Mouse (Mus musculus) liver, embryonic 12.5 days (tissue): Measurements from ENCODE around the gene Ctrb1. TPM values are rescaled to one million over a fixed set of nuclear protein-coding genes. Genes with fewer than 3 reads are reported as not detected.
A peak's percentile ranks its signal among the peaks of the same experiment; 100 is the strongest.

ENCODE experiments used
- ATAC-seq: fragments of 200-750 bp; cut with Nextera tagmentation; 2 replicates; pipeline ENCODE4 v1.8.0; 2017; ENCODE audit warnings: moderate number of reproducible peaks, mild to moderate bottlenecking, moderate library complexity
- H3K27ac ChIP-seq: fragments of 300-500 bp; sonication (generic); 2 replicates; pipeline ENCODE4 v1.5.1; 2016; ENCODE audit warnings: mild to moderate bottlenecking
- H3K27me3 ChIP-seq: fragments of 300-500 bp; sonication (generic); replicated peaks from 2 replicates; pipeline ENCODE4 v1.6.1; 2016; ENCODE audit warnings: mild to moderate bottlenecking, moderate library complexity
- H3K36me3 ChIP-seq: fragments of 300-500 bp; sonication (generic); 2 replicates; pipeline ENCODE4 v1.6.1; 2016; ENCODE audit warnings: mild to moderate bottlenecking, moderate library complexity
- H3K4me1 ChIP-seq: fragments of 300-500 bp; sonication (generic); 2 replicates; pipeline ENCODE4 v1.6.1; 2016
- H3K4me2 ChIP-seq: fragments of 300-500 bp; sonication (generic); 2 replicates; pipeline ENCODE4 v1.6.1; 2016; ENCODE audit warnings: mild to moderate bottlenecking, moderate library complexity
- H3K4me3 ChIP-seq: fragments of 300-500 bp; sonication (generic); 2 replicates; pipeline ENCODE4 v1.5.1; 2016; ENCODE audit warnings: mild to moderate bottlenecking, moderate library complexity
- H3K9ac ChIP-seq: fragments of 300-500 bp; sonication (generic); 2 replicates; pipeline ENCODE4 v1.6.1; 2016; ENCODE audit warnings: mild to moderate bottlenecking, moderate library complexity
- H3K9me3 ChIP-seq: fragments of 300-500 bp; sonication (generic); replicated peaks from 2 replicates; pipeline ENCODE4 v1.6.1; 2016; ENCODE audit warnings: mild to moderate bottlenecking, moderate library complexity
- whole genome bisulfite sequencing: fragments of 180-500 bp; shearing (Covaris S2); methylation state at CpG from one replicate; pipeline ENCODE4 v1.1.7; 2016; ENCODE audit not compliant: insufficient replicate concordance; 5-methylcytosine and 5-hydroxymethylcytosine counted together
- polyA plus RNA-seq: library from polyadenylated mRNA; unstranded; fragments of >200 nt; fragmentation: Nextera tagmentation; extraction: Ambion mirVana; gene quantifications from 2 replicates; pipeline ENCODE4 v1.2.1, GENCODE M21; 2016

Ctrb1 gene
- polyA plus RNA-seq, 1 experiment from 2014 or later = not detected

DNA sequence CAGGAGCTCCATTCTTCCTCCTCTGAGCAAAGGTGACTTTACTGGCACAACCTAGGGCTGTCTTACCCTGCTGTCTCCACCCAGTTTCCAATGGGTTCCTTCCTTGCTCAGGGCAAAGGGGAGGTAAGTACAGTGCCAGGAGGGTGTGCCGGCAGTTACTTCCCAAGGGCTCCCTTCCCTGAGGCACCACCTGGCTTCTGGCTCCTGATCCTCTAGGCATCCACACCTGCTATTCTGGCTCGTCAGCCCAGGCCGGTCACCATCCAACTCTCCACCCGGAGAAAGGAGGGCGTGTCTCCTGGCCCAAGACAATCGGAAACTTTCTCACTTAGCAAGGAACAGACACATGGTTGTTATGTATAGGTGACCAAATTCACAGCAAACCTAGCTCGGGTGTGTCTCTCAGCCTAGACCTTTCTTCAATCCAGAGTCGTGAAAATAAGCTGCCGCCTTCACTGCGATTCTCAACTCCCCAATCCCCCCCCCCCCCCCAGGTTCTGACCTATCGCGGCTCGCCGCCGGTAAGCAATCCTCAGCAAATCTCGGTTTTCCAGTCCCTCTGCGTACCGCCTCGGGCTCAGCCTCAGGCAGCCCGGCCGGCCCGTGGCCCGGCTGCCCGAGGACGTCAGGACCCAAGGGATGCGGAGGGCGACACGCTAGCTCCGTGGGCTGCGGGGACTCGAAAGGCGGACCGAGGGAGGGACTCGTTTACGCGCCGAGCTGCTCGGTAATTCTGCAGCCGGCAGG lies 40.6 kb upstream of the Ctrb1 start:
- 3% methylated on average over 39 of the region's 39 CpGs for WGBS
- no peaks in the 10 kb centered on the region for H3K9me3 ChIP-seq
- peak overlapping the region; percentile 64 for H3K4me3 ChIP-seq
- H3K27me3 ChIP-seq = peaks cover 94% of the 10 kb centered on the region
- H3K4me1 ChIP-seq = peaks cover 83% of the 10 kb centered on the region
- 0 out of 2 replicates have a peak overlapping the region, but pooled peaks have one; percentile 58 for H3K27ac ChIP-seq
- no peak for ATAC-seq
- peak overlapping the region; percentile 66 for H3K9ac ChIP-seq
- H3K4me2 ChIP-seq = peak overlapping the region; percentile 89
- no peaks in the 10 kb centered on the region for H3K36me3 ChIP-seq

DNA sequence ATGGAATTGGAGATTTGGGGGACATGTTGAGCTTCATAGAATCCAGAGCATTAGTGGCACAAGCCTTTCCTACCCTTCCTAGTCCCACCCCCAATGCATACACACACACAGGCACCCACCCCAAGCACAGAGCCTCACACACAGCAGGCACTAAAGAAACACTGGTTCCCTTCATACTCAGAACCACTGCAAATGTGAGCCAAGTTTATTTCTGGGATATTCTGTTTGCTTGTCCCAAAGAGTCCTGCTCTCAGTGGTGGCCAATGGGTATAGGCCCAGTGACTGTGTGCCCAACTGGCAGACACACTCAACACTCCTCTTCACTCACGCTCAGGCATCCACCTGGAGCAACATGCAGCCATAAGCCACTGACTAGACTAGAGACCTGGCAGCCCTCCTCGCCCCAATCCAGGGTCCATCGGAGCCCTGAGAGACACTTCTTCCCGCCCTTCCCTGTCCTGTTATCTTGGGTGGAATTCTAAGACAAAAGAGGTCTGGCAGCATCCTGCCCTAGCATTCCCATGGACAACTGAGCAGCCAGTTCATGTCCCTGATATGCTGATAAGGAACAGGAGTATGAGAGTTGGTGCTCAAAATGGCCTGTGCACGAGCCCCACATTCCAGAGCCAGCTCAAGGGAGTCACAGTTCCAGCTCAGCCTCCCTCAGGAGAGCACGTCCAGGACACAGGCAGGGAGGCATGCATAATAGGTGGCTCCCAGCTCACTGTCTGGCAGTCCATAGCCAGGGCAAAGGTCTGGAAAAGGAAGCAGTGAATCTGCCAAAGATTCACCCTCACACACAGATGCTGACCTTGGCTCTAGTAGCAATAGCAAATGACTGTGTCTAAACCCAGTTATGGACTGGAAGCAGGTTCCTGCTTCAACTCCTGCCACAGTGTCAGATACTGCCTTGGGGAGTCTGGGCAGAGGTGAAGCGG lies 38.7 kb upstream of the Ctrb1 start:
- no peak for ATAC-seq
- no peaks in the 10 kb centered on the region for H3K36me3 ChIP-seq
- 49% methylated on average over 7 of the region's 7 CpGs for WGBS
- H3K9ac ChIP-seq = 0 out of 2 replicates have a peak overlapping the region, but pooled peaks have one; percentile 8
- no peak overlapping the region; the same call in 1 of the 2 replicates for H3K4me3 ChIP-seq
- H3K27me3 ChIP-seq = peaks cover 79% of the 10 kb centered on the region
- H3K27ac ChIP-seq = no peak overlapping the region
- peak overlapping the region; percentile 89 for H3K4me2 ChIP-seq
- H3K4me1 ChIP-seq = peaks cover 71% of the 10 kb centered on the region
- no peaks in the 10 kb centered on the region for H3K9me3 ChIP-seq

DNA sequence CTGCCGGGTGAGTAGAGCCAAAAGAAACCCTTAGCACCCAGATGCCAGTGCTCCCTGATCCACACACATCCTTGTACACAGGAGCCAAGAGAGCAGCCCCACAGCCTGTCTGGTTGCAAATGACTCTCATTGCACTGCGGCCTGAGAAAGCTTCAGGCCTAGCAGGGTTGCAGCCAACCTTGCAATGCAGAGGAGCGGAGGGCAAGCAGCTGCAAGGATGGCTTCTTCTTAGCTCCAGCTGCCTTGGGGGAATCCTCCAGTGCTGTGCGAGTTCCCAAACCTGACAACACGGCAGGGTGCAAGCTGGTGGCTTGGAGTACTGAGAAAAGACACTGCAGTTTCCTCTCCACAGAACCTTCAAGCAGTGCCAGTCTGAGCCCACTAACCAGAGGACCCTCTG lies 37.7 kb upstream of the Ctrb1 start:
- H3K4me1 ChIP-seq = peaks cover 61% of the 10 kb centered on the region
- no peak overlapping the region for H3K9ac ChIP-seq
- H3K36me3 ChIP-seq = no peaks in the 10 kb centered on the region
- 66% methylated on average over 5 of the region's 5 CpGs for WGBS
- H3K4me3 ChIP-seq = no peak overlapping the region
- H3K27me3 ChIP-seq = peaks cover 69% of the 10 kb centered on the region
- H3K27ac ChIP-seq = no peak overlapping the region
- no peaks in the 10 kb centered on the region for H3K9me3 ChIP-seq
- no peak for ATAC-seq
- no peak overlapping the region for H3K4me2 ChIP-seq

DNA sequence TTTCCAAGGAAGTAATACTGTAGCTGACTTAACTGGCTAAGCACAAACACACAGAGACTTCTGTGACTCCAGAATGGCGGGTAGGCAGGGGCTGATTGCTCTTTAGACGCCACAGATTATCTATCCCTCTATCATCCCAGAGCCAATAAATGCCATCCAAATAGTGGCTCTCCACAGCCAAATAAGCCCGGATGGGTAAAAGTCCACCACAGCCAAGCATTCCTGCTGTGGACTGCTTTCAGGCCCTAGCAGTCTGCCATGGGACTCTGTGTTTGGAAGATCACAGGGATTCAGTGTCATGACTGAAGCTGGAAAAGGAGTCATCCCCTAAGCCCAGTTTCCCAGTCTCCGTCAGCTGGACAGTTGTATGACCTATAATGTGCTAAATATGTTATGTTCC lies 36.7 kb upstream of the Ctrb1 start:
- Histone ChIP-seq H3K4me3 (no peak overlapping the region), H3K27ac (no peak overlapping the region), H3K27me3 (peaks cover 60% of the 10 kb centered on the region), H3K9me3 (no peaks in the 10 kb centered on the region), H3K4me2 (no peak overlapping the region), H3K9ac (no peak overlapping the region), H3K4me1 (peaks cover 52% of the 10 kb centered on the region), H3K36me3 (no peaks in the 10 kb centered on the region)
- no peak for ATAC-seq
- WGBS = 49% methylated on average over 4 of the region's 4 CpGs

DNA sequence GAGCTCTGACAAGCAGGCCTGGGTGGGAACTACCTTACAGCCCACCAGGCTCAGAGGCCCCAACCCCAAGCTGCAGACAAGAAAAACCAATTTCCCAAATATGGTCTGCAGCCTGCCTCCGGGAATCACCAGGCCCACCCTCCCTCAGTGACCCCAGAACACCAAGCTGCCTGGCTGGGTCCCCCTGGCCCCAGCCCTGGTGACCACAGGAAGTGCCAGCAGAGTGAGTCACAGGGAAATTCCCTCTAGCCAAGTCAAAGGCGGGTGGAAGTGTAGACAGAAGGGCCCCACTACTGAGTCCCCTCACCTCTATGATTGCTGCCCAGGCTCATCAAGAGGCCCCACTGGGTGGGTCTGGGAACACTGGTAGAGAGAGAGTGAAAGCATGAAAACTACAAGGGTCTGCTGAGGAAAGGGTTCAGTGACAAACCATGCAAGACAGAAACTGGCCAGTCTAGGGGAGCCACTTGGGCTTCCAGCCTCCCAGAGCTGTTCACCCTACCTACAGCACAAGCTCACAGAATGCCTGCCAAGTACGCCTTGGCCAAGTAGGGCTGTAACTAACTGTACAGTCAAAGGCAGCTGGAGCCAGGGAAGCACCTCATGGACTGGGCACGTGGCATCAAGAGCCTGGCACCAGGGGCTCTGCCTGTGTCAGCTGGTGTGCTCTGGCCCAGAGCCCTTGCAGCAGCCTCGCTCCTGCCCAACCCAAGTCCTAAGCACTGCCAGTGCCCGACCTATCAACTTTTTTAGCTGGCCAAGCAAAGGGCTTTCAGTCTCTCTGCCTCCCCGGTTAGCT lies 35.5 kb upstream of the Ctrb1 start:
- H3K4me2 ChIP-seq = no peak overlapping the region

DNA sequence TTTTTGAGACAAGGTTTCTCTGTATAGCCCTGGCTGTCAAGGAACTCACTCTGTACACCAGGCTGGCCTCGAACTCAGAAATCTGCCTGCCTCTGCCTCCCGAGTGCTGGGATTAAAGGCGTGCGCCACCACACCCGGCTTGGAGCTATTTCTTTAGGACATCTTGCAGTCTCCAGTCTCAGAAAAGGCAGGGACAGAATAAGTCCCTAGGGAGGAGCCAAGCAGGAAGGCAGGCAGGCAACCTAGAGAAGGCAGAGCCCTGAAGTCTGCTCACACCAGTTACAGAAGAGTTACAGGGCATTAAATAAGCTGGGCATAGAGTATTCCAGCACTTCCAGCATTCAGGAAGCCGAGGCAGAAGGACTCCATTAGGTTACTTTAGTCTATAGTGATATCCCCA lies 34.5 kb upstream of the Ctrb1 start:
- Histone ChIP-seq H3K9me3 (no peaks in the 10 kb centered on the region), H3K36me3 (peaks cover 6% of the 10 kb centered on the region), H3K27ac (no peak overlapping the region), H3K4me2 (no peak overlapping the region), H3K4me3 (no peak overlapping the region), H3K9ac (no peak overlapping the region), H3K27me3 (peaks cover 38% of the 10 kb centered on the region), H3K4me1 (peaks cover 38% of the 10 kb centered on the region)
- 68% methylated on average over 6 of the region's 6 CpGs for WGBS
- no peak for ATAC-seq

More for the DNA sequence above, 35.5 kb upstream of the Ctrb1 start:
- peak overlapping the region; percentile 69 for H3K27ac ChIP-seq
- no peak overlapping the region for H3K9ac ChIP-seq
- ATAC-seq = peak; percentile 50; the same call in 1 of the 2 replicates
- H3K27me3 ChIP-seq = peaks cover 47% of the 10 kb centered on the region
- H3K9me3 ChIP-seq = no peaks in the 10 kb centered on the region
- 40% methylated on average over 7 of the region's 7 CpGs for WGBS
- no peaks in the 10 kb centered on the region for H3K36me3 ChIP-seq
- no peak overlapping the region for H3K4me3 ChIP-seq
- peaks cover 43% of the 10 kb centered on the region for H3K4me1 ChIP-seq

DNA sequence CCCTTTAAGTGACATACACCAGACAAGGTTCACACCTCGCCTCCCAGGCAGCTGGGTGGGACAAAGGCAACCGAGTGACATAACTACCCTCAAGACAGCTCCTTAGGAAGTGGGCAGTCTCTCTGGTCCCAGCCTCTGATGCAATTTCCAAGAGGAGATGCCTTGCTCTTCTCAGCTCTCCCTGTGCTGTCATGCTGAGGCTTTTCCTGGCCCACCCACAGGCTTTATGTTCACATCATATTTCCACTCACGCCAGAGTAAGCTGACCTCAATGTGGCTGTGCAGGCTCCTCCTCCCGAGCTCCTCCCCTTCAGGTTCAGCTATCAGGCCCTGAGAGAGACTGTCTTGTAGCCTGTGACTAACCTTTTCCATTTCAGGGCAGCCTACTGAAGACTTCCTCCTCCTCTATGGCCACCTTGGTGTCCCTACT lies 29.3 kb upstream of the Ctrb1 start:
- no peak overlapping the region for H3K9ac ChIP-seq
- WGBS = 40% methylated on average over 4 of the region's 4 CpGs
- no peaks in the 10 kb centered on the region for H3K27me3 ChIP-seq
- no peak overlapping the region for H3K27ac ChIP-seq
- no peaks in the 10 kb centered on the region for H3K9me3 ChIP-seq
- H3K4me1 ChIP-seq = peaks cover 34% of the 10 kb centered on the region
- H3K36me3 ChIP-seq = peaks cover 20% of the 10 kb centered on the region
- H3K4me3 ChIP-seq = no peak overlapping the region
- no peak overlapping the region for H3K4me2 ChIP-seq
- 0 out of 2 replicates have a peak, but pooled peaks have one; percentile 6 for ATAC-seq

DNA sequence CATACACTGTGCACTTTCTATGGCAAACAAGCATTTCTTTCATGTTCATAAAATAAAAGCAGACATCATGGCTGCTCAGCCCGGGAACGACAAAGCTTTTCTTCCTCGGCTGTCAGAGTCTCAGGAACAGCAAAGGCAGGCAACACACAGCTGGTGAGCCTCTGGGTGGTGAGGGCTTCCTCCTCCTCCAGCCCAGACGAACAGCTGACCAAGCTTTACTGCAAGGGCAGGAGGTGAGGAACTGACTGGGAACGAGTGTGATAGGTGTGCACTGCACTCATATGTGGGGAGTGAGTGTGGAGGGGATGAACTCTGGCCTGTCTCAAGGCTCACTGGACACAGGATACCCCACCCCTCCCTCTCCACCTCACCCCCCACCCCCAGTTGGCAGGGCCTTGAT lies 28.1 kb upstream of the Ctrb1 start:
- Histone ChIP-seq H3K36me3 (peaks cover 28% of the 10 kb centered on the region), H3K4me1 (peaks cover 34% of the 10 kb centered on the region), H3K27ac (no peak overlapping the region), H3K4me3 (no peak overlapping the region), H3K4me2 (no peak overlapping the region), H3K9ac (no peak overlapping the region), H3K9me3 (no peaks in the 10 kb centered on the region), H3K27me3 (peaks cover 3% of the 10 kb centered on the region; the same call in 1 of the 2 replicates)
- WGBS = 45% methylated on average over 5 of the region's 5 CpGs
- ATAC-seq = no peak

DNA sequence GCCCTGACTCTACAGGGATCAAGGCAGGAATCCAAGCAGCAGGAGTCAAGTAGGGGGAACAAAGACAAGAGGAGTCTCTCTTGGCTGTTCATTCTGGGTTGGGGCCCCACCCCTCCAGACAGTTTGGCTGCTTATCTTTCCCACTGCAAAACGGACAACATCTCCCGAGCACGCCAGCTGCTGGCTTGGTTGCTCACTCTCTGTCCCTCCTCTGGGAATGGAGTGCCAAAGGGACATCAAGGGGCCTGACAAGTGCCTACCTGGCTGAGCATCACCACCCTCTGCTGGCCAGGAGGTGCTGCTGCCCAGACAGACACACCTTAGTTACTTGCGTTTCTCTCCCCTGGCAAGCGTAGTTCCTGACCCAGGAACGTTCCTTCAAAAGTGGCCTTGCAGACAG lies 27.1 kb upstream of the Ctrb1 start:
- Histone ChIP-seq H3K9ac (peak overlapping the region; percentile 18; the same call in 1 of the 2 replicates), H3K27me3 (peaks cover 3% of the 10 kb centered on the region; the same call in 1 of the 2 replicates)

DNA sequence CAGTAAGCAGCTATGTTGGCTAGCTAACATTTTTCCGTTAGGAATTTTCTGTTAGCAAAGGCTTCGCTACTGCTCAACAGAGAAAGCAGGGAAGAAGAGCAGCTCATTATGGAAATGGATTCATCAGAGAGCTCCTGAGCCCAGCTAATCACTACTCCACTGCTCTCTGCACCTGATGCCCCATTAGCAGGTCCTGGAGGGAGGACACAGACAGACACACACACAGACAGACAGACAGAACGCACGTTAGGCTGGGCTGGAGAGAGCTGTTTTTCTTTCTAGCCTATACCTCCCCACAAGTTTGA lies 26.6 kb upstream of the Ctrb1 start:
- H3K27me3 ChIP-seq = peaks cover 3% of the 10 kb centered on the region; the same call in 1 of the 2 replicates
- 0 out of 2 replicates have a peak overlapping the region, but pooled peaks have one; percentile 8 for H3K9ac ChIP-seq
- ATAC-seq = no peak
- peak overlapping the region; percentile 42 for H3K27ac ChIP-seq
- no peaks in the 10 kb centered on the region for H3K9me3 ChIP-seq
- H3K4me3 ChIP-seq = no peak overlapping the region
- WGBS = 63% methylated on average over 4 of the region's 4 CpGs
- H3K36me3 ChIP-seq = peaks cover 41% of the 10 kb centered on the region
- H3K4me1 ChIP-seq = peaks cover 34% of the 10 kb centered on the region
- H3K4me2 ChIP-seq = peak overlapping the region; percentile 11

More for the DNA sequence above, 27.1 kb upstream of the Ctrb1 start:
- Histone ChIP-seq H3K4me1 (peaks cover 34% of the 10 kb centered on the region), H3K4me2 (peak overlapping the region; percentile 11), H3K4me3 (no peak overlapping the region), H3K36me3 (peaks cover 39% of the 10 kb centered on the region), H3K9me3 (no peaks in the 10 kb centered on the region), H3K27ac (peak overlapping the region; percentile 42; the same call in 1 of the 2 replicates)
- peak; percentile 48 for ATAC-seq
- WGBS = 38% methylated on average over 6 of the region's 6 CpGs
